Mouse (Mus musculus) kidney, embryonic 15.5 days (tissue): ENCODE measurements around the gene 3110009E18Rik. TPM values are rescaled to one million over a fixed set of nuclear protein-coding genes. Genes with fewer than 3 reads are reported as not detected.

ENCODE experiments used
- ATAC-seq: fragments of 200-750 bp; cut with Nextera tagmentation; replicated peaks from 2 replicates; pipeline ENCODE4 v1.8.0; 2017; ENCODE audit warnings: moderate TSS enrichment; ENCODE audit not compliant: low FRiP score
- H3K27ac ChIP-seq: fragments of 300-500 bp; sonication (generic); 2 replicates; pipeline ENCODE4 v1.5.1; 2015; ENCODE audit warnings: mild to moderate bottlenecking, inconsistent platforms
- H3K27me3 ChIP-seq: fragments of 300-500 bp; sonication (generic); 2 replicates; pipeline ENCODE4 v1.6.1; 2015; ENCODE audit warnings: inconsistent platforms
- H3K36me3 ChIP-seq: fragments of 300-500 bp; sonication (generic); 2 replicates; pipeline ENCODE4 v1.6.1; 2015; ENCODE audit warnings: inconsistent platforms
- H3K4me1 ChIP-seq: fragments of 300-500 bp; sonication (generic); 2 replicates; pipeline ENCODE4 v1.6.1; 2015; ENCODE audit warnings: inconsistent platforms
- H3K4me2 ChIP-seq: fragments of 300-500 bp; sonication (generic); 2 replicates; pipeline ENCODE4 v1.6.1; 2015; ENCODE audit warnings: moderate library complexity, mild to moderate bottlenecking, inconsistent platforms
- H3K4me3 ChIP-seq: fragments of 300-500 bp; sonication (generic); replicated peaks from 2 replicates; pipeline ENCODE4 v1.5.1; 2015; ENCODE audit warnings: mild to moderate bottlenecking, inconsistent platforms
- H3K9ac ChIP-seq: fragments of 300-500 bp; sonication (generic); 2 replicates; pipeline ENCODE4 v1.6.1; 2015; ENCODE audit warnings: mild to moderate bottlenecking, inconsistent platforms
- H3K9me3 ChIP-seq: fragments of 300-500 bp; sonication (generic); replicated peaks from 2 replicates; pipeline ENCODE4 v1.6.1; 2016; ENCODE audit warnings: inconsistent platforms
- WGBS: fragments of 180-500 bp; shearing (Covaris S2); methylation state at CpG from one replicate; pipeline ENCODE4 v1.1.7; 2015; ENCODE audit warnings: mixed read lengths; 5-methylcytosine and 5-hydroxymethylcytosine counted together
- polyA plus RNA-seq: library from polyadenylated mRNA; unstranded; fragments of >200 nt; fragmentation: Nextera tagmentation; extraction: Ambion mirVana; gene quantifications from 2 replicates; pipeline ENCODE4 v1.2.1, GENCODE M21; 2015

3110009E18Rik gene
- polyA plus RNA-seq, 1 experiment from 2014 or later = 19.7 TPM

GRCm38 (mm10) chr1:120189206-120189605, 68.2 kb downstream of the 3110009E18Rik start:
- no peaks in the 10 kb centered on the region for H3K36me3 ChIP-seq
- no peak overlapping the region for H3K27ac ChIP-seq
- no peaks in the 10 kb centered on the region for H3K9me3 ChIP-seq
- no peak overlapping the region for H3K4me2 ChIP-seq
- ATAC-seq = no peak
- no peaks in the 10 kb centered on the region for H3K4me1 ChIP-seq
- H3K4me3 ChIP-seq = no peak overlapping the region
- no peak overlapping the region for H3K9ac ChIP-seq
- 93% methylated on average over 6 of the region's 6 CpGs for WGBS
- H3K27me3 ChIP-seq = no peaks in the 10 kb centered on the region

- WGBS = 91% methylated on average over 2 of the region's 2 CpGs
Observed at GRCm38 (mm10) chr1:120190300-120190699, 69.3 kb downstream of the 3110009E18Rik start.

GRCm38 (mm10) chr1:120190946-120191345, 70.0 kb downstream of the 3110009E18Rik start:
- 84% methylated on average over 6 of the region's 6 CpGs for WGBS
- no peaks in the 10 kb centered on the region for H3K36me3 ChIP-seq

More at GRCm38 (mm10) chr1:120190300-120190699, 69.3 kb downstream of the 3110009E18Rik start:
- Histone ChIP-seq H3K4me1 (no peaks in the 10 kb centered on the region), H3K27me3 (no peaks in the 10 kb centered on the region), H3K36me3 (no peaks in the 10 kb centered on the region), H3K9me3 (no peaks in the 10 kb centered on the region), H3K9ac (no peak overlapping the region), H3K4me2 (no peak overlapping the region), H3K27ac (no peak overlapping the region), H3K4me3 (no peak overlapping the region)
- ATAC-seq = no peak

GRCm38 (mm10) chr1:120192321-120192720, 71.3 kb downstream of the 3110009E18Rik start:
- ATAC-seq = no peak

More at GRCm38 (mm10) chr1:120190946-120191345, 70.0 kb downstream of the 3110009E18Rik start:
- ATAC-seq = no peak
- Histone ChIP-seq H3K9ac (no peak overlapping the region), H3K4me3 (no peak overlapping the region), H3K4me2 (no peak overlapping the region), H3K27ac (no peak overlapping the region), H3K9me3 (no peaks in the 10 kb centered on the region), H3K27me3 (no peaks in the 10 kb centered on the region), H3K4me1 (no peaks in the 10 kb centered on the region)

GRCm38 (mm10) chr1:120193586-120193985, 72.6 kb downstream of the 3110009E18Rik start:
- ATAC-seq = no peak
- no peaks in the 10 kb centered on the region for H3K4me1 ChIP-seq
- WGBS = 94% methylated on average over 10 of the region's 10 CpGs
- H3K36me3 ChIP-seq = no peaks in the 10 kb centered on the region
- H3K4me3 ChIP-seq = no peak overlapping the region
- no peaks in the 10 kb centered on the region for H3K27me3 ChIP-seq
- no peaks in the 10 kb centered on the region for H3K9me3 ChIP-seq
- H3K4me2 ChIP-seq = no peak overlapping the region
- H3K27ac ChIP-seq = no peak overlapping the region
- no peak overlapping the region for H3K9ac ChIP-seq

More at GRCm38 (mm10) chr1:120192321-120192720, 71.3 kb downstream of the 3110009E18Rik start:
- no peak overlapping the region for H3K9ac ChIP-seq
- no peak overlapping the region for H3K27ac ChIP-seq
- H3K4me1 ChIP-seq = no peaks in the 10 kb centered on the region
- H3K9me3 ChIP-seq = no peaks in the 10 kb centered on the region
- no peak overlapping the region for H3K4me2 ChIP-seq
- no peaks in the 10 kb centered on the region for H3K36me3 ChIP-seq
- no peaks in the 10 kb centered on the region for H3K27me3 ChIP-seq
- H3K4me3 ChIP-seq = no peak overlapping the region
- 70% methylated on average over 6 of the region's 6 CpGs for WGBS

- Histone ChIP-seq H3K36me3 (no peaks in the 10 kb centered on the region), H3K4me3 (no peak overlapping the region), H3K9ac (no peak overlapping the region), H3K9me3 (no peaks in the 10 kb centered on the region), H3K4me2 (no peak overlapping the region), H3K27me3 (no peaks in the 10 kb centered on the region), H3K4me1 (no peaks in the 10 kb centered on the region), H3K27ac (no peak overlapping the region)
- ATAC-seq = no peak
- 45% methylated on average over 5 of the region's 5 CpGs for WGBS
Observed at GRCm38 (mm10) chr1:120195947-120196346, 75.0 kb downstream of the 3110009E18Rik start.

GRCm38 (mm10) chr1:120196724-120197123, 75.7 kb downstream of the 3110009E18Rik start:
- Histone ChIP-seq H3K4me3 (no peak overlapping the region), H3K9me3 (no peaks in the 10 kb centered on the region), H3K4me2 (no peak overlapping the region), H3K27me3 (no peaks in the 10 kb centered on the region), H3K36me3 (no peaks in the 10 kb centered on the region), H3K4me1 (no peaks in the 10 kb centered on the region), H3K9ac (no peak overlapping the region), H3K27ac (no peak overlapping the region)
- 85% methylated on average over 2 of the region's 2 CpGs for WGBS
- ATAC-seq = no peak

- Histone ChIP-seq H3K27me3 (no peaks in the 10 kb centered on the region; the same call in 1 of the 2 replicates), H3K4me1 (no peaks in the 10 kb centered on the region), H3K9me3 (no peaks in the 10 kb centered on the region), H3K27ac (no peak overlapping the region), H3K4me3 (no peak overlapping the region), H3K4me2 (no peak overlapping the region), H3K36me3 (no peaks in the 10 kb centered on the region), H3K9ac (no peak overlapping the region)
- peak; percentile 63 for ATAC-seq
- WGBS = 21% methylated on average over 5 of the region's 5 CpGs
Observed at GRCm38 (mm10) chr1:120197189-120197588, 76.2 kb downstream of the 3110009E18Rik start.

- Histone ChIP-seq H3K9me3 (no peaks in the 10 kb centered on the region), H3K27ac (no peak overlapping the region), H3K27me3 (no peaks in the 10 kb centered on the region; the same call in 1 of the 2 replicates), H3K4me2 (no peak overlapping the region), H3K9ac (no peak overlapping the region), H3K4me3 (no peak overlapping the region), H3K36me3 (no peaks in the 10 kb centered on the region), H3K4me1 (no peaks in the 10 kb centered on the region)
- no peak for ATAC-seq
- WGBS = 67% methylated on average over 3 of the region's 3 CpGs
Observed at GRCm38 (mm10) chr1:120198151-120198550, 77.2 kb downstream of the 3110009E18Rik start.

- H3K27me3 ChIP-seq = no peaks in the 10 kb centered on the region; the same call in 1 of the 2 replicates
- no peaks in the 10 kb centered on the region for H3K4me1 ChIP-seq
- 85% methylated on average over 4 of the region's 4 CpGs for WGBS
- no peak overlapping the region for H3K27ac ChIP-seq
- H3K9ac ChIP-seq = no peak overlapping the region
- no peaks in the 10 kb centered on the region for H3K9me3 ChIP-seq
- no peak for ATAC-seq
- H3K4me3 ChIP-seq = no peak overlapping the region
- H3K4me2 ChIP-seq = no peak overlapping the region
- H3K36me3 ChIP-seq = no peaks in the 10 kb centered on the region
Observed at GRCm38 (mm10) chr1:120198942-120199341, 78.0 kb downstream of the 3110009E18Rik start.

- Histone ChIP-seq H3K4me1 (no peaks in the 10 kb centered on the region), H3K4me2 (no peak overlapping the region), H3K27me3 (no peaks in the 10 kb centered on the region; the same call in 1 of the 2 replicates), H3K36me3 (no peaks in the 10 kb centered on the region), H3K27ac (no peak overlapping the region), H3K9me3 (no peaks in the 10 kb centered on the region), H3K4me3 (no peak overlapping the region), H3K9ac (no peak overlapping the region)
- 68% methylated on average over 3 of the region's 3 CpGs for WGBS
- ATAC-seq = no peak
Observed at GRCm38 (mm10) chr1:120202542-120202941, 81.6 kb downstream of the 3110009E18Rik start.

GRCm38 (mm10) chr1:120203836-120204235, 82.8 kb downstream of the 3110009E18Rik start:
- no peaks in the 10 kb centered on the region for H3K36me3 ChIP-seq
- no peak overlapping the region for H3K9ac ChIP-seq
- H3K27me3 ChIP-seq = no peaks in the 10 kb centered on the region; the same call in 1 of the 2 replicates
- H3K27ac ChIP-seq = no peak overlapping the region
- H3K4me3 ChIP-seq = no peak overlapping the region
- no peak for ATAC-seq
- H3K4me1 ChIP-seq = no peaks in the 10 kb centered on the region
- H3K4me2 ChIP-seq = no peak overlapping the region
- no peaks in the 10 kb centered on the region for H3K9me3 ChIP-seq
- WGBS = 64% methylated on average over 5 of the region's 5 CpGs

GRCm38 (mm10) chr1:120204834-120205233, 83.8 kb downstream of the 3110009E18Rik start:
- ATAC-seq = no peak
- Histone ChIP-seq H3K27ac (no peak overlapping the region), H3K4me1 (no peaks in the 10 kb centered on the region), H3K9ac (no peak overlapping the region), H3K36me3 (no peaks in the 10 kb centered on the region), H3K27me3 (no peaks in the 10 kb centered on the region; the same call in 1 of the 2 replicates), H3K4me2 (no peak overlapping the region), H3K4me3 (no peak overlapping the region), H3K9me3 (no peaks in the 10 kb centered on the region)
- 60% methylated on average over 1 of the region's 1 CpGs for WGBS
